Mouse (Mus musculus): ENCODE results near the gene Heatr9.

DNA sequence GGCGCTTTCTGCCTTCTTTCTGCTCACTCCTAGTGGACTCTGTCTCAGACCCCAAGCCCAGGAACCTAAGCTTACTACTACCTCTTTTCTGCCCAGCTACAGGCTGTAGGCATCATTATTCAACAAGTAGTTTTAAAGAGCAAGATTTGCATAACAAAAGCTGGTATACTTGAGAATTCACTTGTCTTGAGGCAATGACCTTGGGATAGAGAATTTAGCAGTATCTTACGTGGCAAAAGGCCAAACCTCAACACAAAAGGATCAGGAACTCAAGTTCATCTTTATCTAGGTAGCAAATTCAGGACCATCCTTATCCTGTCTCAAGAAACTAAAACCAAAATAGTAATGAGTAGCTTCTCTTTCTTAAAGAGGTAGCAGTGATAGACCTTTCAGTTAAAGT is 26.4 kb downstream of the Heatr9 start:
- TF ChIP-seq ZMIZ1 (IDR thresholded peaks at IDR 0.05; ENCODE audit: low read depth, low read length) = no peak
- TF ChIP-seq USF1 (IDR thresholded peaks at IDR 0.05; ENCODE audit: low read depth, low read length) = no peak
- no peak for TF ChIP-seq CHD2 (IDR thresholded peaks at IDR 0.05; ENCODE audit: low read length)

Data from CH12.LX (cell line).